Mouse (Mus musculus) midbrain, embryonic 14.5 days (tissue): ENCODE results near the gene Tcf25. TPM values are rescaled to one million over a fixed set of nuclear protein-coding genes. Genes with fewer than 3 reads are reported as not detected.
A peak's percentile ranks its signal among the peaks of the same experiment; 100 is the strongest.

Source experiments
- ATAC-seq: fragments of 200-750 bp; cut with Nextera tagmentation; 2 replicates; pipeline ENCODE4 v1.8.0; 2017; ENCODE audit warnings: moderate number of reproducible peaks, moderate library complexity; ENCODE audit not compliant: low FRiP score, low TSS enrichment
- DNase-seq: peaks from one replicate; pipeline ENCODE4 v3.0.0-alpha.2; 2015
- H3K27ac ChIP-seq: fragments of 300-500 bp; sonication (generic); replicated peaks from 2 replicates; pipeline ENCODE4 v1.5.1; 2014; ENCODE audit warnings: mild to moderate bottlenecking, low read depth, low read length, moderate library complexity
- H3K27me3 ChIP-seq: fragments of 300-500 bp; sonication (generic); 2 replicates; pipeline ENCODE4 v1.6.1; 2014; ENCODE audit warnings: low read length, control low read depth, mixed read lengths; ENCODE audit not compliant: control insufficient read depth, insufficient read depth
- H3K36me3 ChIP-seq: fragments of 300-500 bp; sonication (generic); 2 replicates; pipeline ENCODE4 v1.6.1; 2014; ENCODE audit warnings: low read length, control low read depth; ENCODE audit not compliant: control insufficient read depth, insufficient read depth
- H3K4me1 ChIP-seq: fragments of 300-500 bp; sonication (generic); 2 replicates; pipeline ENCODE4 v1.6.1; 2014; ENCODE audit warnings: mild to moderate bottlenecking, antibody characterized with exemption, low read length, control low read depth; ENCODE audit not compliant: control insufficient read depth, insufficient read depth
- H3K4me2 ChIP-seq: fragments of 300-500 bp; sonication (generic); 2 replicates; pipeline ENCODE4 v1.6.1; 2014; ENCODE audit warnings: mild to moderate bottlenecking, low read length, moderate library complexity
- H3K4me3 ChIP-seq: fragments of 300-500 bp; sonication (generic); replicated peaks from 2 replicates; pipeline ENCODE4 v1.5.1; 2014; ENCODE audit warnings: low read depth, low read length
- H3K9ac ChIP-seq: fragments of 300-500 bp; sonication (generic); replicated peaks from 2 replicates; pipeline ENCODE4 v1.6.1; 2014; ENCODE audit warnings: mild to moderate bottlenecking, low read length, moderate library complexity
- H3K9me3 ChIP-seq: fragments of 300-500 bp; sonication (generic); 2 replicates; pipeline ENCODE4 v1.6.1; 2016; ENCODE audit warnings: low read length, control low read depth, mixed read lengths; ENCODE audit not compliant: control insufficient read depth
- WGBS: fragments of 180-500 bp; shearing (Covaris S2); extraction: QIAGEN DNeasy Blood & Tissue Kit; methylation state at CpG from one replicate; pipeline ENCODE4 v1.1.7; 2014; 5-methylcytosine and 5-hydroxymethylcytosine counted together
- polyA plus RNA-seq: library from polyadenylated mRNA; unstranded; fragments of >200 nt; fragmentation: Nextera tagmentation; extraction: Ambion mirVana; gene quantifications from 2 replicates; pipeline ENCODE4 v1.2.1, GENCODE M21; 2014

Tcf25 gene
- polyA plus RNA-seq, 1 experiment from 2014 or later: 294 TPM

DNA sequence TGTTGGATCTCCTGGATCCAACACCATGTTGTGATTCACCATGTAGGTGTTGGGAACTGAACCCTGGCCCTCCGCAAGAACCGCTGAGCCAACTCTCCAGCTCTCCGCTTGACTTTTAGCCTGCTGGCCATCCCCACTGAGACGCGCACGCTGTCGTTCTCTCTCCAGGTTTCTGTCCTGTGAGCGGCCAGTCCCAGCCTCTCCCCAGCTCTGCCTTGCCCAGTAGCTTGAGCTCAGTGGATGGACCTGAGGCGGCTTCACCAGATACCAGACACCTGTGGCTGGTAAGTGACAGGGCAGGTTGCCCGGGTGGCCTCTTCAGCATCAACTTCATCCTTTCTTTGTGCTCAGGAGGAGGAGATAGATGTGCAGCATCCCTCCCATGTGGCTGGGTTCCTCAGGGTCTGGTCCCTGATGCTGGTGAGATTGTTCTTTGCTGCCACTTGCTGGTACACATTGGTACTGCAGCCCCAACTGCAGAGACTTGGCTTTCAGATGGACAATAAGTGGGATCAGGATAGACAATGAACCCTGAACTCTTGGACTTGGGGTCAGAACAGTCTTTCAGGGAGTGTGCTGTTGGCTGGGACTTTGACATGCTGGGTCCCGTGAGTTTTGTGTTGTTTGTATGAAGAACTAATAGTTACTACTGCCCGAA lies 12.3 kb upstream of the Tcf25 start:
- ATAC-seq (peak; percentile 58), DNase-seq (peak; percentile 89)
- H3K4me1 ChIP-seq: no peaks in the 10 kb centered on the region
- no peaks in the 10 kb centered on the region for H3K27me3 ChIP-seq
- H3K27ac ChIP-seq: peak overlapping the region; percentile 57; the same call in 1 of the 2 replicates
- no peaks in the 10 kb centered on the region for H3K9me3 ChIP-seq
- no peak overlapping the region for H3K4me3 ChIP-seq
- no peak overlapping the region for H3K4me2 ChIP-seq
- peaks cover 88% of the 10 kb centered on the region for H3K36me3 ChIP-seq
- WGBS: 35% methylated on average over 12 of the region's 12 CpGs
- no peak overlapping the region for H3K9ac ChIP-seq

DNA sequence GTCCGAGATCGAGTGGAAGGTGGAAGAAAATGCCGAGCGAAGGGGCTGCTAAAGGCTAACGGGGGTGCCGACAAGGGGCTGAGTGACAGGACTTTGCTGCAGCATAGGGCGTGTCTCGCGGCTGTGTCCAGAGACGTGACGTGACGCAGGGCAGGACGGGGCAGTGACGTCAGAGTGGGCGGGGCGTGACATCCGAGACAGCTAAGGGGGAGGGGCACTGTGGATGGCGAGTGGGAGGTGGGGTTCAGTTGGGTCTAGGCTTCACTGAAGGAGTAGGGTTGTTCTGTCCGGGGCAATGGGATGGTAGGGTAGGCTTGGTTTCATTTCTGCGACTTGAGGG lies 656 bp downstream of the Tcf25 start:
- WGBS: under 1% methylated on average over 20 of the region's 20 CpGs
- Histone ChIP-seq H3K4me3 (peak overlapping the region; percentile 85), H3K4me2 (peak overlapping the region; percentile 84), H3K4me1 (peaks cover 9% of the 10 kb centered on the region; the same call in 1 of the 2 replicates), H3K9me3 (no peaks in the 10 kb centered on the region), H3K36me3 (peaks cover 24% of the 10 kb centered on the region), H3K9ac (peak overlapping the region; percentile 75), H3K27me3 (no peaks in the 10 kb centered on the region), H3K27ac (peak overlapping the region; percentile 95)
- peak; percentile 95 for DNase-seq
- ATAC-seq: peak; percentile 84

DNA sequence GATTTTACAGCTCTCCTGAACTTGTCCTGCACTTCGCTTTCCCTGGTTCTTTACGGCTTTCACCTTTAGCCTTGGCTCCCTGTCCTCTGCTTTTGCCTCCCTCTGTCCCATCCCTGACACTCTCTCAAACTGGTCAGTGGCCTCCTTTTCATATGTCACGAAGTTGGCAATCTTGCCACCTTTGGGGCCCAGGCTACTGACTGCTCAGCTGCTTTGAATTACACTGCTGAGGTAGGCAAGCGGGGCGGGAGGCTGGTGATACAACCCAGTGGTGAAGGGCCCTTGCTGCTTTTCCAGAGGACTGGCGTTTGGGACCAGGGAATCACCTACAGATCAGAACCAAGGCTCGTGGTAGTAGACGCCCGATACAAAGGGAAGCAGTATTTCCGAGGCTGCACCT lies 2.1 kb downstream of the Tcf25 start:
- Histone ChIP-seq H3K4me1 (peaks cover 9% of the 10 kb centered on the region; the same call in 1 of the 2 replicates), H3K4me3 (no peak overlapping the region), H3K9ac (no peak overlapping the region), H3K27me3 (no peaks in the 10 kb centered on the region), H3K27ac (no peak overlapping the region), H3K36me3 (peaks cover 18% of the 10 kb centered on the region; the same call in 1 of the 2 replicates), H3K4me2 (no peak overlapping the region), H3K9me3 (no peaks in the 10 kb centered on the region)
- WGBS: 84% methylated on average over 10 of the region's 10 CpGs
- DNase-seq: no peak
- no peak for ATAC-seq

DNA sequence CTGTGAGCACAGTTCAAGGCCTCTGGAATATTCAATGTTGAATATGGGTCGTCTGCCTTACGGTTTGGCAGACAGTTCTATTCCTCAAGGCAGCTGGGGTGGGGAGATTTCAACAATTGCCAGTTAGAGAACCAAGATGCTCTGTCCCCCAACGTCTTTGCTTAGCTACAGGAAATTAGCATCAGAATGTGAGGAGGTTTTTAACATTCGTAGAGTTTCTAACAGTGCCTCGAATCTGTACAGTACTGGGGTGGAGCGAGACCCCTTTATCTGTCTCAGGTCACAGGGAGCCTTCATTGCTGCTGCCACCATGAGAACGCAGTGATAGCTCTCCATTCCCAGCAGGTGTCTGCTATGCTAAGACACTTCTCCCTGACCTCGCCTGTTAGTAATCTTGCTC lies 2.6 kb downstream of the Tcf25 start:
- WGBS: 56% methylated on average over 8 of the region's 8 CpGs

DNA sequence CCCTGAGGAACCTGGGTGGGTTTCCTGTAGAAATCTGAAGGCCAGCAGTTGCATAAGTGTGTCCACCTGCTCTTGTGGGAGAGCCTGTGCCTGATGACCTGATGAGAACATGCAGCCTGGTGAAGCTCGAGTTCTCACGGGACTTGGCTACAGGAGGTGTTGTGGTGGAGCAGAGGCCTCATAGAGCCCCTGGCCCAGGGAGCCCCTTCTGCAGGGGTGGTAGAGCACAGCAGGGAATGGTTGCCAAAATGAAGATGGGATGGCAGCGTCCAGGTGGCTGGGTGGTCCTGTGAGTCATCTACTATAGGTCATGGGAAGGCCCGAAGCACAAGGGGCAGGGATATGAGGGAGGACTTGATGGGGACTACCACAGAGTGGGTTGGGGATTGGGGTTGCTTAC lies 8.2 kb downstream of the Tcf25 start:
- ATAC-seq (no peak), DNase-seq (no peak)
- Histone ChIP-seq H3K27ac (no peak overlapping the region), H3K9ac (no peak overlapping the region), H3K9me3 (no peaks in the 10 kb centered on the region), H3K4me3 (no peak overlapping the region), H3K36me3 (peaks cover 69% of the 10 kb centered on the region), H3K27me3 (no peaks in the 10 kb centered on the region), H3K4me2 (no peak overlapping the region), H3K4me1 (no peaks in the 10 kb centered on the region)
- WGBS: 95% methylated on average over 4 of the region's 4 CpGs

More for the DNA sequence above, 2.6 kb downstream of the Tcf25 start:
- Histone ChIP-seq H3K9ac (no peak overlapping the region), H3K4me3 (no peak overlapping the region), H3K27ac (no peak overlapping the region), H3K4me1 (peaks cover 9% of the 10 kb centered on the region; the same call in 1 of the 2 replicates), H3K4me2 (no peak overlapping the region), H3K36me3 (peaks cover 19% of the 10 kb centered on the region; the same call in 1 of the 2 replicates), H3K9me3 (no peaks in the 10 kb centered on the region), H3K27me3 (no peaks in the 10 kb centered on the region)
- ATAC-seq (no peak), DNase-seq (no peak)

DNA sequence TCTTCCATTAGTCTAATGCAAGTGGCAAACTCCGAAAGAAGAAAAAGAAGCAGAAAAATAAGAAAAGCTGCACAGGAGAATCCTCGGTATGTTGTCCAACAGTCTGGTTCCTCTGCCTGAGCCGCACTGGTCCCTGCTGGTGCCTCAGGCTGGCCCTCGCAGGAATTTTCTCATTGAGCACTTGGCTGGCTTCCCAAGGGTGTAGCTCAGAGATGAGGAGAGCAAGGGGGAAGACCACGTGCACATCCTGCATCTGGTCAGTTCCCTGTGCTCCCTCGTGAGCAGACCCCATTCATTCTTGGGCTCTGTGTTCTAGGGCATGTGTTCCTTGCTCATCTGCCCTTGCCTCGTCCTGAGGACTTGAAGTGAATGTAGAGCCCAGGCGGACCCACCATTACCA lies 9.0 kb downstream of the Tcf25 start:
- DNase-seq (no peak), ATAC-seq (no peak)
- no peaks in the 10 kb centered on the region for H3K4me1 ChIP-seq
- no peak overlapping the region for H3K4me3 ChIP-seq
- 93% methylated on average over 8 of the region's 8 CpGs for WGBS
- H3K9me3 ChIP-seq: no peaks in the 10 kb centered on the region
- H3K27me3 ChIP-seq: no peaks in the 10 kb centered on the region
- peaks cover 73% of the 10 kb centered on the region for H3K36me3 ChIP-seq
- H3K9ac ChIP-seq: no peak overlapping the region
- H3K4me2 ChIP-seq: no peak overlapping the region
- H3K27ac ChIP-seq: no peak overlapping the region

DNA sequence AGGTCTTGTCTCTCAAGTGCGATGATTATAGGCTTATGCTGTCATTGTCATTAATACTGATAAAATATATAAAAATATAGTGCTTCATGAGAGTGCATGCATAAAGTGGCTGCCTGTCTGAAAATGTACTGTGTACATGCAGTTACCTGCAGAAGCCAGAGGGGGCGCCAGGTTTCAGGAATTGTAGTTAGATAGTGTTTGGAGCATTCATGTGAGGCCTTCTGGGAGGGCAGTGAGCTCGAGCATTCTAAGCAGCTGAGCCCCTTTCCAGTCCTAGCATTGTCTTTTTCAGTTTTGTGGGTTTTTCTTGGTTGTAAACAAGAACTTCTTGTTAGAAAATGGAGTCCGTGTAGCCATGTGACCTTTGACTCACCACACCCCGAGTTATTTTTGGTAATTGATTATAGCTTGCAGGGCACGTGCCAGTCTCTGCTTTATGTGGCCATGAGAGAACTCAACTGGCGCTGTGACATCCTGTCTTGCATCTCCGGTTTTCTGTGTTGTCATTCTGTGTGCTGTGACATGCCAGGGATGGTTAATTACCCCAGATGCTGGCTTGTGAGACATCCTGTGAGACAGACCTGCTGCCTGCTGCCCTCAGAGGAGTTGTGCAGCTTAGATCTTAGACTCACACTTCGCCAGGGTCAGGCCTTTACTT lies 11.5 kb downstream of the Tcf25 start:
- Histone ChIP-seq H3K9ac (no peak overlapping the region), H3K4me2 (no peak overlapping the region), H3K27ac (no peak overlapping the region), H3K4me3 (no peak overlapping the region), H3K9me3 (no peaks in the 10 kb centered on the region), H3K4me1 (no peaks in the 10 kb centered on the region), H3K27me3 (no peaks in the 10 kb centered on the region), H3K36me3 (peaks cover 95% of the 10 kb centered on the region)
- DNase-seq (peak; percentile 63), ATAC-seq (no peak)
- WGBS: 71% methylated on average over 9 of the region's 9 CpGs

DNA sequence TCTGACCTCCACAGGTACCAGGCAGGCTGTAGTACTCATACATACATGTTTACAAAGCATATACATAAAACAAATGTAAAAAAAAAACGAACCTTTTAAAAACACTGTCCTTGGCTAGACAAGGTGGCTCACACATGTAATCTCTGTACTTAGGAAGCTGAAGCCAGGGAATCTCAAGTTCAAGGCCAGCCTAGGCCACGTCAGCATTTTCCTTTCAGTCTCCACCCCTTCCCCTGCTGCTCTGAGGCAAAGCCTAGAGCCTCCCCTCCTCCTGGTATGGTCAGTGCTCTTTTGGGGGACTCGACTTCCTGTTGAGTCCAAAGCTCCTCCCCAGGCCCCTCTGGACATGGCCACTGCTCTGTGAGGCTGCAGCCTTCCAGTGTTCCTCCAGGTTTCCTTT lies 13.5 kb downstream of the Tcf25 start:
- H3K4me1 ChIP-seq: no peaks in the 10 kb centered on the region
- H3K27me3 ChIP-seq: no peaks in the 10 kb centered on the region
- peaks cover 100% of the 10 kb centered on the region for H3K36me3 ChIP-seq
- ATAC-seq: no peak
- no peak overlapping the region for H3K4me3 ChIP-seq
- H3K9me3 ChIP-seq: no peaks in the 10 kb centered on the region
- H3K4me2 ChIP-seq: no peak overlapping the region
- DNase-seq: no peak
- no peak overlapping the region for H3K27ac ChIP-seq
- WGBS: 87% methylated on average over 3 of the region's 3 CpGs
- no peak overlapping the region for H3K9ac ChIP-seq

DNA sequence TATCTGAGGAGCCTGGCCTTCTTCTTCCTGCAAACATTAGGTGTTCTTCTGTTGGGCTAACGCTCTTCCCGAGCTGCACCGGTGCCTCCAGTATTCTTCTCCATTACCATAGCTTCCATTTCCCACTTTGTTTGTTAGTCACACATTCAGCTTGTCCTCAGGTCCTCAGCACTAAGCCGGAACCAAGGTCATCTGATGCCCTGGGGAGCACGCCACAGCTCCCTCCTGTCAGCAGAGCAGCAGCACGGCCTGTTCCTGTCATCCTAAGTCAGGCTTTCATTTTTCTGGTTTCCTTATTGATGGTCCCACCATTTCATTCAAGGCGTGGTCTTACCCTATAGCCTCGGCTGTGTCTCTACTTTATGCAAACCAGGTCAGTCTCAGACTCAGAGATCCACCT lies 14.2 kb downstream of the Tcf25 start:
- H3K27me3 ChIP-seq: no peaks in the 10 kb centered on the region
- H3K4me2 ChIP-seq: no peak overlapping the region
- no peak overlapping the region for H3K9ac ChIP-seq
- ATAC-seq (no peak), DNase-seq (no peak)
- H3K4me1 ChIP-seq: no peaks in the 10 kb centered on the region
- H3K9me3 ChIP-seq: no peaks in the 10 kb centered on the region
- H3K27ac ChIP-seq: no peak overlapping the region
- no peak overlapping the region for H3K4me3 ChIP-seq
- H3K36me3 ChIP-seq: peaks cover 100% of the 10 kb centered on the region
- 93% methylated on average over 8 of the region's 8 CpGs for WGBS
